Mouse (Mus musculus): ENCODE results near the gene Drc3. TPM values are rescaled to one million over a fixed set of nuclear protein-coding genes. Genes with fewer than 3 reads are reported as not detected.

Drc3 gene
- polyA plus RNA-seq, 1 experiment from 2014 or later: 2.3 TPM

- Histone ChIP-seq H3K27me3 (replicated peaks) (no peaks in the 10 kb centered on the region), H3K36me3 (peaks cover 9% of the 10 kb centered on the region; the same call in 1 of the 2 replicates), H3K9me3 (replicated peaks) (no peaks in the 10 kb centered on the region), H3K4me3 (no peak overlapping the region), H3K9ac (no peak overlapping the region), H3K4me2 (no peak overlapping the region), H3K4me1 (replicated peaks) (peaks cover 5% of the 10 kb centered on the region), H3K27ac (ENCODE audit: poor library complexity, severe bottlenecking) (no peak overlapping the region)
- no peak for ATAC-seq (ENCODE audit: insufficient number of reproducible peaks, low FRiP score)
- WGBS: 65% methylated on average over 4 of the region's 4 CpGs
Measured at GRCm38 (mm10) chr11:60338291-60338690, 14.8 kb upstream of the Drc3 start.

DNA sequence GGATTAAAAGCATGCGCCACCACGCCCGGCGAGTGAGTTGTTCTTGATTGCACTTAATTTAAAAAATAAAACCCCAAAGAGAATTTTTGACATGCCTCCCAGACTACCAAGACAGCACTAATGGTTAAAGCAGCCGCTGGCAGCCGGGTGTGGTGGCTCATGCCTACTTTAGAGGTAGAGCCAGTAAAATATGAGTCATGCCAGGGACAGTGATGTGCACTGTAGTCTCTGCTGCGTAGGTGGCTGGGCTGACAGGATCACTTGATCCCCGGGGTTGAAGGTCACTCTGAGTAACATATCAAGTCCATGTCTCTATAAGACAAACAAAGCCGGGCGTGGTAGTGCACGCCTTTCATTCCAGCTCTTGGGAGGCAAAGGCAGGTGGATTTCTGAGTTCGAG lies 13.8 kb upstream of the Drc3 start:
- Histone ChIP-seq H3K9ac (no peak overlapping the region), H3K4me1 (replicated peaks) (peaks cover under 1% of the 10 kb centered on the region), H3K36me3 (peaks cover 9% of the 10 kb centered on the region; the same call in 1 of the 2 replicates), H3K27me3 (replicated peaks) (no peaks in the 10 kb centered on the region), H3K27ac (ENCODE audit: poor library complexity, severe bottlenecking) (no peak overlapping the region), H3K9me3 (replicated peaks) (no peaks in the 10 kb centered on the region), H3K4me2 (no peak overlapping the region), H3K4me3 (no peak overlapping the region)
- 91% methylated on average over 12 of the region's 12 CpGs for WGBS
- no peak for ATAC-seq (ENCODE audit: insufficient number of reproducible peaks, low FRiP score)

DNA sequence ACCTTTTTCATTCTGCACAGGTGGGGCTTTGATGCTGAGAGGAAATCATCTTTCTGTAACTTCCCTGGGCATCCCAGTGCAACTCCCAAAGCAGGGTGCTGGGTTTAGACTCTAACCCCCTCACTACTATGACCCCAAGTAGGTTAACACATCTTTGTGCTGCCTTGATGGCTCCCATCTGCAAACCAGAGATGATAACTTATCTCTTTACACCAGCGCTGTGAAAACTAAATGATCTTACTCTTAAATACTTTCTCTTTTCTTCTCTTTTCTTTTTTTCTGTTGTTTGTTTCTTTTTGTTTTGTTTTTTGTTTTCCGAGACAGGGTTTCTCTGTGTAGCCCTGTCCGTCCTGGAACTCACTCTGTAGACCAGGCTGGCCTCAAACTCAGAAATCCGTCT lies 7.3 kb upstream of the Drc3 start:
- peaks cover 12% of the 10 kb centered on the region; the same call in 1 of the 2 replicates for H3K4me1 ChIP-seq (replicated peaks)
- H3K27ac ChIP-seq (ENCODE audit: poor library complexity, severe bottlenecking): no peak overlapping the region
- H3K4me2 ChIP-seq: no peak overlapping the region
- no peak overlapping the region for H3K4me3 ChIP-seq
- no peaks in the 10 kb centered on the region for H3K9me3 ChIP-seq (replicated peaks)
- H3K36me3 ChIP-seq: no peaks in the 10 kb centered on the region
- 81% methylated on average over 4 of the region's 4 CpGs for WGBS
- no peak for ATAC-seq (ENCODE audit: insufficient number of reproducible peaks, low FRiP score)
- no peaks in the 10 kb centered on the region for H3K27me3 ChIP-seq (replicated peaks)
- H3K9ac ChIP-seq: no peak overlapping the region

- ATAC-seq (ENCODE audit: insufficient number of reproducible peaks, low FRiP score): no peak
- no peak overlapping the region for H3K4me3 ChIP-seq
- no peaks in the 10 kb centered on the region for H3K9me3 ChIP-seq (replicated peaks)
- 58% methylated on average over 4 of the region's 4 CpGs for WGBS
- peaks cover 16% of the 10 kb centered on the region for H3K4me1 ChIP-seq (replicated peaks)
- no peak overlapping the region for H3K27ac ChIP-seq (ENCODE audit: poor library complexity, severe bottlenecking)
- no peaks in the 10 kb centered on the region for H3K27me3 ChIP-seq (replicated peaks)
- no peak overlapping the region for H3K9ac ChIP-seq
- no peaks in the 10 kb centered on the region for H3K36me3 ChIP-seq
- H3K4me2 ChIP-seq: no peak overlapping the region
Measured at GRCm38 (mm10) chr11:60346537-60346936, 6.6 kb upstream of the Drc3 start.

DNA sequence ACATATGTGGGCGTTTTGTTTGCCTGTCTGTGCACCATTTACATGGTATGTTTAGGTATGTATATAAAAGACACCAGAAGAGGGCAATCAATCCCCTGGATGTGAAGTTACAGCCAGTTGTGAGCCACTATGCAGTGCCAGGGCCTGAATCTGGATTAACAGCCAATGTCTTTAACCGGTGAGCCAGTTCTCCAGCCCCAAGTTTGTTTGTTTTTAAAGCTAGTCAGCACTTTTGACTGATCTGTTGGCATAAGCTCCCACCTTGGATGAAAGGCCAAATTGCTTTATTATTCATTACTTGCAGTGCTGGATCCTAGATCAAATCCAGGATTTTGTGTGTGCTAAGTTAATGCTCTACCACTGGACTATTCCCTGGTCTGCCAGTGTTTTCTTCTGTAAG lies 1.7 kb upstream of the Drc3 start:
- H3K36me3 ChIP-seq: no peaks in the 10 kb centered on the region
- ATAC-seq (ENCODE audit: insufficient number of reproducible peaks, low FRiP score): no peak
- WGBS: 56% methylated on average over 2 of the region's 2 CpGs
- H3K9ac ChIP-seq: 0 out of 2 replicates have a peak overlapping the region, but pooled peaks have one; percentile 72
- peak overlapping the region; percentile 89 for H3K4me2 ChIP-seq
- no peaks in the 10 kb centered on the region for H3K9me3 ChIP-seq (replicated peaks)
- H3K4me1 ChIP-seq (replicated peaks): peaks cover 26% of the 10 kb centered on the region
- H3K4me3 ChIP-seq: peak overlapping the region; percentile 65
- H3K27me3 ChIP-seq (replicated peaks): no peaks in the 10 kb centered on the region
- H3K27ac ChIP-seq (ENCODE audit: poor library complexity, severe bottlenecking): peak overlapping the region; percentile 82

GRCm38 (mm10) chr11:60351925-60352371 lies 1.2 kb upstream of the Drc3 start:
- Histone ChIP-seq H3K36me3 (no peaks in the 10 kb centered on the region), H3K4me1 (replicated peaks) (peaks cover 23% of the 10 kb centered on the region), H3K27me3 (replicated peaks) (no peaks in the 10 kb centered on the region), H3K27ac (ENCODE audit: poor library complexity, severe bottlenecking) (peak overlapping the region; percentile 82), H3K9me3 (replicated peaks) (no peaks in the 10 kb centered on the region), H3K4me2 (peak overlapping the region; percentile 89), H3K4me3 (peak overlapping the region; percentile 65), H3K9ac (peak overlapping the region; percentile 72)
- no peak for ATAC-seq (ENCODE audit: insufficient number of reproducible peaks, low FRiP score)
- 8% methylated on average over 11 of the region's 11 CpGs for WGBS

DNA sequence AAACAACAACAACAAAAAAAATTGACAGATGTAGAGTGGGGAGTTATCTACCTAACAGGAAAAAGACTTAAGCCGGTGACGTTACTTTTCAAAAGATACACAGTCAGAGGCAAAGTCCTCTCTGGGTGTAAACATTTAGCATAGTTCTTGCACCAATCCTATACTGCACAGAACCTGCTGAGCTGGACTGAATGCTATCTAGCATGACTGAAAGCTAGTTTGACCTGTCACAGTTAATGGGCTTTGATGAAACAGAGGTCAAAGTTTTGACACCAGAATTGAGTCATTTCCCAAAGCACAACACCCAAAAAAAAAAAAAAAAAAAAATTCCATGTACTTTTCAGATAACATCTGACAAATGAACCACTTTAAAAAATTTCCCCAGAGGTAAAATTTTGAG lies 2.8 kb downstream of the Drc3 start:
- no peak overlapping the region for H3K4me3 ChIP-seq
- H3K9ac ChIP-seq: no peak overlapping the region
- ATAC-seq (ENCODE audit: insufficient number of reproducible peaks, low FRiP score): no peak
- H3K9me3 ChIP-seq (replicated peaks): no peaks in the 10 kb centered on the region
- no peaks in the 10 kb centered on the region for H3K36me3 ChIP-seq
- H3K4me2 ChIP-seq: no peak overlapping the region
- H3K27ac ChIP-seq (ENCODE audit: poor library complexity, severe bottlenecking): no peak overlapping the region
- WGBS: 81% methylated on average over 2 of the region's 2 CpGs
- no peaks in the 10 kb centered on the region for H3K27me3 ChIP-seq (replicated peaks)
- peaks cover 25% of the 10 kb centered on the region for H3K4me1 ChIP-seq (replicated peaks)

DNA sequence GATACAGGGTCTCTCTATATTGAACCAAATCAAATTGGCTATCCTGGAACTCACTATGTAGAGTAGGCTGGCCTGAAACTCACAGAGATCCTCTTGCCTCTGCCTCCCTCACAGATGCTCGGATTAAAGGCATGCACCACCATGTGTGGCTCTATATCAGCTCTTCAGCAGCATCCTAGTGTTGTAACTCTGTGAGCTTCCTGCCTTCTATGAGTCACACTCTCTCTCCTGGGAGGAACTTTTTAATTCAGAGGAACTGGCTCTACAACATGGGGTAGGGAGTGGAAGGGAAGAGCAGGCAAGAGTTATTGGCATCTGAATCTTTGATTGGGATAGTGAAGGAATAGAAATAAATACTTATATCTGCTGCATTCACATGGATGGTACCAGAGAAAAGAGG lies 4.0 kb downstream of the Drc3 start:
- WGBS: 37% methylated on average over 1 of the region's 1 CpGs
- Histone ChIP-seq H3K9me3 (replicated peaks) (no peaks in the 10 kb centered on the region), H3K36me3 (no peaks in the 10 kb centered on the region), H3K4me1 (replicated peaks) (peaks cover 15% of the 10 kb centered on the region), H3K4me3 (no peak overlapping the region), H3K27ac (ENCODE audit: poor library complexity, severe bottlenecking) (no peak overlapping the region), H3K9ac (no peak overlapping the region), H3K27me3 (replicated peaks) (no peaks in the 10 kb centered on the region), H3K4me2 (no peak overlapping the region)
- ATAC-seq (ENCODE audit: insufficient number of reproducible peaks, low FRiP score): no peak

DNA sequence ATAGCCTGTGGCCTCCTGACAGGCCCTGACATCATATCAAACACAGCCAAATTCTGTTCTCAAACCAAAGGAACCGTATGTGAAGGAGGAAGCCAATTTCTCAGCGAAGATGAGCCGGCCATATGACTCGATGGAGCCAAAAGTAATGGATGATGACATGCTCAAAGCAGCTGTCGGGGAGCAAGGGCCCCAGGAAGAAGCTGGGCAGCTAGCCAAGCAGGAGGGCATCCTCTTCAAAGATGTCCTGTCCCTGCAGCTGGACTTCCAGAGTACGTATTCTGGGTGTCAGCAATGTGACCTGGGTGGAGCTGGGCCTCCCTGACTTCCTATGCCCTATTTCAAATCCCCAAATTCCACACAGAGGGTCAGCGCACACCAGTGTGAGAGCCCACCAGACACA lies 5.4 kb downstream of the Drc3 start:
- ATAC-seq (ENCODE audit: insufficient number of reproducible peaks, low FRiP score): no peak
- no peak overlapping the region for H3K4me2 ChIP-seq
- peaks cover 13% of the 10 kb centered on the region for H3K4me1 ChIP-seq (replicated peaks)
- no peaks in the 10 kb centered on the region for H3K36me3 ChIP-seq
- H3K27me3 ChIP-seq (replicated peaks): 0 out of 2 replicates have a peak, but pooled peaks cover 1% of the 10 kb centered on the region
- H3K9ac ChIP-seq: no peak overlapping the region
- no peak overlapping the region for H3K4me3 ChIP-seq
- 55% methylated on average over 7 of the region's 7 CpGs for WGBS
- H3K9me3 ChIP-seq (replicated peaks): no peaks in the 10 kb centered on the region
- no peak overlapping the region for H3K27ac ChIP-seq (ENCODE audit: poor library complexity, severe bottlenecking)

GRCm38 (mm10) chr11:60359138-60359537 lies 6.0 kb downstream of the Drc3 start:
- 65% methylated on average over 5 of the region's 5 CpGs for WGBS
- Histone ChIP-seq H3K9ac (no peak overlapping the region), H3K27me3 (replicated peaks) (0 out of 2 replicates have a peak, but pooled peaks cover 5% of the 10 kb centered on the region), H3K4me1 (replicated peaks) (peaks cover 11% of the 10 kb centered on the region), H3K9me3 (replicated peaks) (no peaks in the 10 kb centered on the region), H3K4me2 (no peak overlapping the region), H3K27ac (ENCODE audit: poor library complexity, severe bottlenecking) (no peak overlapping the region), H3K4me3 (no peak overlapping the region), H3K36me3 (no peaks in the 10 kb centered on the region)
- no peak for ATAC-seq (ENCODE audit: insufficient number of reproducible peaks, low FRiP score)

DNA sequence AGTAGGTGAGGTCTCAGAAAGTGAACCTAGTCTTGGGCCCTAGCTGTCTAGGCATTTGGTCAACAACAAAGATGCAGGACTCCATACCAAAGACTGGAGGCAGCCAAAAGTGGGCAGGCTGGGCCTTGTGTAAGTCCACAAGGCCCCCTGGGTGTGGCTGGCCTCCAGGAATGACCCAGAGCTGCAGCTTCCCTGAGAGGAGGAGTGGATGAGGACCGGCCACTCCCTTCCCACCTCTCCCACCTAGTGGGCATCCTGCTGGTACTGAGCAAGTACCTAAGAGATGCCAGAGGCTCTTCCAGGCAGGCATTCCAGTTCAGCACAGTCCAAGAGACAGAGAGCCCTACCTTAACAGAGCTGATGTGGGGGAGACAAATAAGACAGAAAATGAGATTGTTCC lies 6.8 kb downstream of the Drc3 start:
- no peak overlapping the region for H3K9ac ChIP-seq
- no peak overlapping the region for H3K4me3 ChIP-seq
- H3K4me2 ChIP-seq: no peak overlapping the region
- H3K27ac ChIP-seq (ENCODE audit: poor library complexity, severe bottlenecking): no peak overlapping the region
- 0 out of 2 replicates have a peak, but pooled peaks cover 5% of the 10 kb centered on the region for H3K27me3 ChIP-seq (replicated peaks)
- WGBS: 82% methylated on average over 1 of the region's 1 CpGs
- H3K9me3 ChIP-seq (replicated peaks): no peaks in the 10 kb centered on the region
- H3K36me3 ChIP-seq: no peaks in the 10 kb centered on the region
- H3K4me1 ChIP-seq (replicated peaks): peaks cover 11% of the 10 kb centered on the region
- ATAC-seq (ENCODE audit: insufficient number of reproducible peaks, low FRiP score): no peak

GRCm38 (mm10) chr11:60360631-60361201 lies 7.6 kb downstream of the Drc3 start:
- Histone ChIP-seq H3K9ac (no peak overlapping the region), H3K4me3 (no peak overlapping the region), H3K27ac (ENCODE audit: poor library complexity, severe bottlenecking) (no peak overlapping the region), H3K4me1 (replicated peaks) (peaks cover 11% of the 10 kb centered on the region), H3K36me3 (no peaks in the 10 kb centered on the region), H3K27me3 (replicated peaks) (0 out of 2 replicates have a peak, but pooled peaks cover 5% of the 10 kb centered on the region), H3K9me3 (replicated peaks) (no peaks in the 10 kb centered on the region), H3K4me2 (no peak overlapping the region)
- WGBS: 64% methylated on average over 5 of the region's 5 CpGs
- no peak for ATAC-seq (ENCODE audit: insufficient number of reproducible peaks, low FRiP score)

Measured in heart, embryonic 12.5 days (tissue).